Mouse (Mus musculus) gastrocnemius, adult 18-20 months (tissue): ENCODE data around the gene E130308A19Rik. TPM values are rescaled to one million over a fixed set of nuclear protein-coding genes. Genes with fewer than 3 reads are reported as not detected.

ENCODE experiments used
- total RNA-seq, 2 experiments: library from RNA; stranded (reverse); gene quantifications; 2 replicates each; pipeline ENCODE4 v1.2.3; 2021

E130308A19Rik gene
- total RNA-seq, 2 experiments from 2014 or later, result 4.9 to 6.9 TPM

Other genes with a start within 250 kb of the E130308A19Rik start
- gene Susd1, start 187.6 kb upstream of the E130308A19Rik start, total RNA-seq, result under 1 TPM; 0.45 to 0.50 TPM
- gene Ptbp3, start 76.8 kb upstream of the E130308A19Rik start, total RNA-seq, result 1 to 10 TPM; 6.6 to 9.0 TPM
- 10 to 100 TPM; 55.7 to 62.5 TPM for gene Hsdl2, start 44.6 kb upstream of the E130308A19Rik start, total RNA-seq
- 1 to 10 TPM; 2.6 to 3.3 TPM for gene Inip, start 175.4 kb downstream of the E130308A19Rik start, total RNA-seq
- 1 to 10 TPM; 2.9 to 3.7 TPM for gene Snx30, start 179.6 kb downstream of the E130308A19Rik start, total RNA-seq